Mouse (Mus musculus): ENCODE data around the gene Pin4. TPM values are rescaled to one million over a fixed set of nuclear protein-coding genes. Genes with fewer than 3 reads are reported as not detected.

Pin4 gene
- polyA plus RNA-seq, 1 experiment from 2014 or later: 70.8 TPM

DNA sequence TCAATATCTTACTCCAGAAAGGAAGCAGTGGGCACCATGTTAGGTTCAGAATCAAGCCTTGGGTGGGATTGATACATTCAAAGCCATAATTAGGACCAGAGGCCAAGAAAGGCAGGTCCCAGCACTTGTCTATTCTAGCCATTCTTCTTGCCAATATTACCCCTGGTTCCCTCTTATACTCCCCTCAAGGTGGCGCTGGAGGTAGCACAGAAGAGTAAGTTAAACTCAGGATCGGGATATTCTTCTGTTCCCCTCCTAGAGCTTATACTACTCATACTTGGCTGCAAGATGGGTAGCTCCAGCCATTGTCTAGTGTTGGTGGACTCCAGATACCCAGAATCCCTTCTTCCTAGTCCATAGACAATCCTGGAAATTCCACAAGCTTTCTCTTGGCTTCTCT lies 43.8 kb downstream of the Pin4 start:
- Histone ChIP-seq H3K4me3 (ENCODE audit: low read depth, low read length) (no peak overlapping the region), H3K4me1 (ENCODE audit: control insufficient read depth, insufficient read depth, low read length) (no peaks in the 10 kb centered on the region), H3K9me3 (replicated peaks; ENCODE audit: control insufficient read depth, low read length) (no peaks in the 10 kb centered on the region), H3K4me2 (ENCODE audit: low read depth, low read length) (no peak overlapping the region), H3K36me3 (replicated peaks; ENCODE audit: control insufficient read depth, insufficient read depth, low read depth, low read length) (no peaks in the 10 kb centered on the region), H3K27ac (replicated peaks; ENCODE audit: low read depth, low read length) (no peak overlapping the region), H3K27me3 (ENCODE audit: control insufficient read depth, insufficient read depth, low read length) (no peaks in the 10 kb centered on the region), H3K9ac (replicated peaks; ENCODE audit: low read length) (no peak overlapping the region)
- 51% methylated on average over 2 of the region's 2 CpGs for WGBS
- no peak for DNase-seq (ENCODE audit: low spot score)
- ATAC-seq (replicated peaks; ENCODE audit: insufficient number of reproducible peaks, low FRiP score, low TSS enrichment, low read depth): no peak

DNA sequence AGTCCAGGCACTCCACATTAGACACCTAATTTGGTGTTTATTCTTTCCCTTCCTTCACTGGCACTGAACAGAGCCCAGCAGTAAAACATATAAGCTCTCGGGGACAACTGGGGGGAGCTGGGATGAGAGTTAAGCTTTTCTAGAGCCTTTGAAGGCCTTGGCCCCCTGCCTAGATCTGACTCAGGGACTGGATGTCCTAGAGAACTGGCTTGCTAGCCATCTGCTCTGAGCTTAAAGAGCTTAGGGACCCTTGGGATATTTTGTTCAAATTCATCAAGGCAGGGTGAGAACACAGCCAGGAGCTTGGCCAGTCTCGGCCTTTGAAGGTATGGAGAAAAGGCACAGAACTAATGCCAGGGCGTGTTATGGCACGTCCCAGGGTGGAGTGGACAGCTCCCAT lies 44.3 kb downstream of the Pin4 start:
- H3K4me1 ChIP-seq (ENCODE audit: control insufficient read depth, insufficient read depth, low read length): no peaks in the 10 kb centered on the region
- H3K27ac ChIP-seq (replicated peaks; ENCODE audit: low read depth, low read length): no peak overlapping the region
- 79% methylated on average over 4 of the region's 4 CpGs for WGBS
- no peak overlapping the region for H3K4me2 ChIP-seq (ENCODE audit: low read depth, low read length)
- no peak overlapping the region for H3K9ac ChIP-seq (replicated peaks; ENCODE audit: low read length)
- DNase-seq (ENCODE audit: low spot score): no peak
- no peak overlapping the region for H3K4me3 ChIP-seq (ENCODE audit: low read depth, low read length)
- no peak for ATAC-seq (replicated peaks; ENCODE audit: insufficient number of reproducible peaks, low FRiP score, low TSS enrichment, low read depth)
- H3K27me3 ChIP-seq (ENCODE audit: control insufficient read depth, insufficient read depth, low read length): no peaks in the 10 kb centered on the region
- no peaks in the 10 kb centered on the region for H3K9me3 ChIP-seq (replicated peaks; ENCODE audit: control insufficient read depth, low read length)
- H3K36me3 ChIP-seq (replicated peaks; ENCODE audit: control insufficient read depth, insufficient read depth, low read depth, low read length): no peaks in the 10 kb centered on the region

DNA sequence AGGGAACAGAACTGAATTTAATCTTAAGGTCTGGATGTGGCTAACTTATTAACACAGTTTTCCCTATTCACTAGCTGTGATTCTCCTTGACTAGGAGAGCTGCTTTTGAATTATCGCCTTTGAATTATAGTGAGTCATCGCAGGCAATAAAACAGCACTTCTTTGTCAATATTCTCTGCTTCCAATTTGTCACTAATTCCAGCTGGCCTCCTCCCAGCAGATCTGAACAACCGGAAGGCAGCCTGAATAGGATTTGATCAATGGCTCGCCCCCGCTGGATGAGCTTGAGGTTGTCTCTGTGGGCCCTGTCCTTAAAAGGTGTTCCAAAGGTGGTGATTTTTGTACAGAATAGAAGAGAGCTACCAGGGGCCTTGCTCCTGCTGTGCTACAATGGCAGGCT lies 47.3 kb downstream of the Pin4 start:
- Histone ChIP-seq H3K9me3 (replicated peaks; ENCODE audit: control insufficient read depth, low read length) (no peaks in the 10 kb centered on the region), H3K4me1 (ENCODE audit: control insufficient read depth, insufficient read depth, low read length) (no peaks in the 10 kb centered on the region), H3K27ac (replicated peaks; ENCODE audit: low read depth, low read length) (no peak overlapping the region), H3K4me2 (ENCODE audit: low read depth, low read length) (no peak overlapping the region), H3K9ac (replicated peaks; ENCODE audit: low read length) (no peak overlapping the region), H3K4me3 (ENCODE audit: low read depth, low read length) (no peak overlapping the region), H3K36me3 (replicated peaks; ENCODE audit: control insufficient read depth, insufficient read depth, low read depth, low read length) (no peaks in the 10 kb centered on the region), H3K27me3 (ENCODE audit: control insufficient read depth, insufficient read depth, low read length) (no peaks in the 10 kb centered on the region)
- ATAC-seq (replicated peaks; ENCODE audit: insufficient number of reproducible peaks, low FRiP score, low TSS enrichment, low read depth) (no peak), DNase-seq (ENCODE audit: low spot score) (no peak)
- 33% methylated on average over 5 of the region's 5 CpGs for WGBS

DNA sequence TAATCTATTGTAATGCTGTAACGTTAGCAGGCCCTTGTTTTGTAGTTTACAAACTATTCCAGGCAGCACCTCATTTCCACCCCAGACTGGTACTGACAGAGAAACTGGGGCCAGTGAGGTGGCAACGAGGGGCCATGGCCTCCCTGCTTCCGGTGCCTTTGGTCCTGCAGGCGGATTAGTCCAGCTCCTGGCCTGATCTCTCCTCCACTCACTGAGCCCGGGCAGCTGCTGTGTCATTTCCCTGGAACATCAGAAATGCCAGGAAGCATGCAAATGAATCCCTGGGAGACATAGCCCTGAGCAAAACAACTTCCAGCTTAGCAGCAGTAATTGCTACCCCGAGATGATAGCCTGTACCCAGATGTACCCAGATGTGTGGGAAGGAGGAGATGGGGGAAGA lies 47.7 kb downstream of the Pin4 start:
- DNase-seq (ENCODE audit: low spot score): peak; percentile 17
- WGBS: 19% methylated on average over 6 of the region's 6 CpGs
- H3K4me3 ChIP-seq (ENCODE audit: low read depth, low read length): no peak overlapping the region
- H3K9ac ChIP-seq (replicated peaks; ENCODE audit: low read length): no peak overlapping the region; the same call in 1 of the 2 replicates
- H3K4me1 ChIP-seq (ENCODE audit: control insufficient read depth, insufficient read depth, low read length): no peaks in the 10 kb centered on the region
- ATAC-seq (replicated peaks; ENCODE audit: insufficient number of reproducible peaks, low FRiP score, low TSS enrichment, low read depth): no peak
- no peaks in the 10 kb centered on the region for H3K27me3 ChIP-seq (ENCODE audit: control insufficient read depth, insufficient read depth, low read length)
- no peaks in the 10 kb centered on the region for H3K9me3 ChIP-seq (replicated peaks; ENCODE audit: control insufficient read depth, low read length)
- no peak overlapping the region for H3K4me2 ChIP-seq (ENCODE audit: low read depth, low read length)
- no peak overlapping the region; the same call in 1 of the 2 replicates for H3K27ac ChIP-seq (replicated peaks; ENCODE audit: low read depth, low read length)
- H3K36me3 ChIP-seq (replicated peaks; ENCODE audit: control insufficient read depth, insufficient read depth, low read depth, low read length): no peaks in the 10 kb centered on the region

DNA sequence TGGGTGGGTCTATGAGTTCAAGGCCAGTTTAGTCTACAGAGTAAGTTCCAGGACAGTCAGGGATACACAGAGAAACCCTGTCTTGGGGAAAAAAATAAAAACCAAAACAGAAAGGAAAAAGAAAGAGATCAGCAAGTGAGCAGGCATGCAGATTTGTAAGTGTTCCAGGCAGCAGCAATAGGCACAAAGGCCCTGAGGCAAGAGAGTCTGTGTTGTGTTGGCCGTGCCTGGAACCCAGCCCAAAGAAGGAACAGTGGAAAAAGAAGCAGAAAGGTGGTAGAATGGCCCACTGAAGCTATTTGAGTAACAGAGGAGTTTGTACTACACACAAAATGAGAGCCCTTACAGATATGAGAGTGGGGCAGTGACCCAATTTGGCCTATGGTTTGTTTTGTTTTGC lies 50.5 kb downstream of the Pin4 start:
- no peak overlapping the region for H3K27ac ChIP-seq (replicated peaks; ENCODE audit: low read depth, low read length)
- H3K9me3 ChIP-seq (replicated peaks; ENCODE audit: control insufficient read depth, low read length): no peaks in the 10 kb centered on the region
- no peaks in the 10 kb centered on the region for H3K27me3 ChIP-seq (ENCODE audit: control insufficient read depth, insufficient read depth, low read length)
- 52% methylated on average over 1 of the region's 1 CpGs for WGBS
- no peak overlapping the region for H3K4me3 ChIP-seq (ENCODE audit: low read depth, low read length)
- no peak overlapping the region for H3K9ac ChIP-seq (replicated peaks; ENCODE audit: low read length)
- DNase-seq (ENCODE audit: low spot score): no peak
- H3K4me2 ChIP-seq (ENCODE audit: low read depth, low read length): no peak overlapping the region
- no peaks in the 10 kb centered on the region for H3K4me1 ChIP-seq (ENCODE audit: control insufficient read depth, insufficient read depth, low read length)
- ATAC-seq (replicated peaks; ENCODE audit: insufficient number of reproducible peaks, low FRiP score, low TSS enrichment, low read depth): no peak
- no peaks in the 10 kb centered on the region for H3K36me3 ChIP-seq (replicated peaks; ENCODE audit: control insufficient read depth, insufficient read depth, low read depth, low read length)

DNA sequence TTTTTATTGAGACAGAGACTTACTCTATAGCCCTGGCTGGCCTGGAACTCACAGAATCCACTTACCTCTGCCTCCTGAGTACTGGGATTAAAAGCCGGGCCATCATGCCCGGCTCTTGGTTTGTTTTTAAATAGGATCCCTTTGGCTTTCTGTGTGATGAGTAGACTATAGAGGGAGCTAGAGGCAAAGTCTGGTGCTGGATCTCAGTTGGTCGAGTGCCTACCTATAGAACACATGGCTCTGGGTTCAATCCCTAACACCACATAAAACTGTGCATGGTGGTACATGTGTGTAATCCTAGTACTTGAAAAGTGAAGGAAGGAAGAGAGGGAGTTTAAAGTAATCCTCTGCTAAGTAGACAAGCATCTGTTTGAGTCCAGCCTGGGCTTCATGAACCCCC lies 50.9 kb downstream of the Pin4 start:
- H3K36me3 ChIP-seq (replicated peaks; ENCODE audit: control insufficient read depth, insufficient read depth, low read depth, low read length): no peaks in the 10 kb centered on the region
- H3K27ac ChIP-seq (replicated peaks; ENCODE audit: low read depth, low read length): no peak overlapping the region
- H3K4me1 ChIP-seq (ENCODE audit: control insufficient read depth, insufficient read depth, low read length): no peaks in the 10 kb centered on the region
- no peak for ATAC-seq (replicated peaks; ENCODE audit: insufficient number of reproducible peaks, low FRiP score, low TSS enrichment, low read depth)
- H3K4me2 ChIP-seq (ENCODE audit: low read depth, low read length): no peak overlapping the region
- 48% methylated on average over 3 of the region's 3 CpGs for WGBS
- no peak overlapping the region for H3K4me3 ChIP-seq (ENCODE audit: low read depth, low read length)
- no peak overlapping the region for H3K9ac ChIP-seq (replicated peaks; ENCODE audit: low read length)
- H3K9me3 ChIP-seq (replicated peaks; ENCODE audit: control insufficient read depth, low read length): no peaks in the 10 kb centered on the region
- no peaks in the 10 kb centered on the region for H3K27me3 ChIP-seq (ENCODE audit: control insufficient read depth, insufficient read depth, low read length)
- DNase-seq (ENCODE audit: low spot score): no peak

DNA sequence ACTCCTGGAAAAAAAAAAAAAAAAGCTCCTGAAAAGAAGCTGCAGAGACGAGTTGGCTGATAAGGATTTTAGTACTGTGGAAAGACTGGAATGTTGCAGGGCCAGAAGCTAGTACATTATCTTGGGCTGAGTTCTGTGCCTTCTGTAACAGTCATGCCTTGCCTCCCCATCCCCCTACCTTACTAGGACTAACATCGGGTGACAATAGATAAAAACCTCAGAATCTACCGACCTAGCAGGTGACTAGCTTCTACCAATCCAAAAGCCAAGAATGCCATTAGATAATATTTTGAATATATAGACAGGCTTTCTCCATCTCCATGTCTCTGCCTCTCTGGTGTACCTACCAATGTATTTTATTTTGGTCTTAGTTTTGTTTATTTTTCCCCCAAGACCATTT lies 51.7 kb downstream of the Pin4 start:
- 74% methylated on average over 3 of the region's 3 CpGs for WGBS

DNA sequence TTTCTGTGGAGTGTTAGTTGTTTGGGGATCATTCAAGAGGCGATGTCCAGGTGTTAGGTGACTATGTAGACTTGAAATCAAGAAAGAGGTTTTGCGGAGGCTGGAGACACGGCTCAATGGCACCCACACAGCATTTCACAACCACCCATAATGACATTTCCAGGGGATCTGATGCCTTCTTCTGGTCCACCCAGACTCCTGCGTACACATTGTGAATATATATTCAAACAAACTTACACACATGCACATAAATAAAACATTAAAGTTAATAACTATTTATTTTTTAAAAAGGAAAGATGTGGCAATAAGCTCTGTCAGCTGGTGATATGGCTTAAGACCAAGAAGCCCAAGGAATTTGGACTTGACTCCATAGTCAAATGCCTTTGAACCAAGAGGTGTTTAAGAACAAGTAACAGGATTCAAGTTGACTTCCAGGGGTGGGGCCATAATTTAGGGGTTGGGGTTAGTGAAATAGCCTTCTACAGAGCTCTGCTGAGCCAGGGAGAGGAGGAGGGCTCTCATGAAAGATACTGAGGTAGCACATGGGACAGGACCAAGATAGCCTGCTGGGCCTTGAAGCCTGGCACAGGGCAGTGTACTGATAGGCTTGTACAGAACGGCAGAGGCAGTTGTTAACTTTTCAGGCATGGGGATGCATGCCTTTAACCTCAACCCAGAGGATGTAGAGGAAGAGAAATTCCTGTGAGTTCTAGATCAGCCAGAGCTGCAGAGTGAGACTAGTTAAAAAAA lies 56.5 kb downstream of the Pin4 start:
- 88% methylated on average over 5 of the region's 5 CpGs for WGBS
- no peak for DNase-seq (ENCODE audit: low spot score)
- no peak for ATAC-seq (replicated peaks; ENCODE audit: insufficient number of reproducible peaks, low FRiP score, low TSS enrichment, low read depth)
- Histone ChIP-seq H3K9me3 (replicated peaks; ENCODE audit: control insufficient read depth, low read length) (no peaks in the 10 kb centered on the region), H3K27me3 (ENCODE audit: control insufficient read depth, insufficient read depth, low read length) (no peaks in the 10 kb centered on the region), H3K36me3 (replicated peaks; ENCODE audit: control insufficient read depth, insufficient read depth, low read depth, low read length) (no peaks in the 10 kb centered on the region), H3K9ac (replicated peaks; ENCODE audit: low read length) (no peak overlapping the region), H3K27ac (replicated peaks; ENCODE audit: low read depth, low read length) (no peak overlapping the region), H3K4me1 (ENCODE audit: control insufficient read depth, insufficient read depth, low read length) (no peaks in the 10 kb centered on the region), H3K4me3 (ENCODE audit: low read depth, low read length) (no peak overlapping the region), H3K4me2 (ENCODE audit: low read depth, low read length) (no peak overlapping the region)

More for the DNA sequence above, 51.7 kb downstream of the Pin4 start:
- Histone ChIP-seq H3K9me3 (replicated peaks; ENCODE audit: control insufficient read depth, low read length) (no peaks in the 10 kb centered on the region), H3K9ac (replicated peaks; ENCODE audit: low read length) (no peak overlapping the region), H3K36me3 (replicated peaks; ENCODE audit: control insufficient read depth, insufficient read depth, low read depth, low read length) (no peaks in the 10 kb centered on the region), H3K4me1 (ENCODE audit: control insufficient read depth, insufficient read depth, low read length) (no peaks in the 10 kb centered on the region), H3K4me3 (ENCODE audit: low read depth, low read length) (no peak overlapping the region), H3K27me3 (ENCODE audit: control insufficient read depth, insufficient read depth, low read length) (no peaks in the 10 kb centered on the region), H3K4me2 (ENCODE audit: low read depth, low read length) (no peak overlapping the region), H3K27ac (replicated peaks; ENCODE audit: low read depth, low read length) (no peak overlapping the region)
- ATAC-seq (replicated peaks; ENCODE audit: insufficient number of reproducible peaks, low FRiP score, low TSS enrichment, low read depth): no peak
- no peak for DNase-seq (ENCODE audit: low spot score)
